Comparison of ENCODE assay signal across 8 mouse cellular contexts in the genomic region with DNA sequence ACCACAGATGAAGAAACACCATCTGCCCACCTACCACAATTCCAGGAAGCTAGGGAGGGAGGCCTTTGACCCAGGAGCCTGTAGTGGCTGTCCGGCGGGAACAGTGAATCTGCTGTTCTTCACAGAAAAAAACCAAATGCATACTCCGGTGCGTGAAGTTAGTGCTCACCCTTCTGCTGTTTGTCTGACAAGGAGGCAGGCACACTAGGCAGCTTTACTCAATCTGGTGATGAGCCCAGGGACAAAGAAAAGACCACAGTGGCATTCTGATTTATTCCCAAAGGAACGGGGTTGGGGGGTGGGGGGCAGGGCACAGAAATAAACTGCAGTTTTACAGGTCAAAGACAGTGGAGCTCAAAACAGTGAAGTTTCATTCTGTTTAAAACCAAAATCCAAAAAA.
DNase-seq lines count a peak whose midpoint lies in the region; ATAC-seq and TF ChIP-seq lines count a peak whose summit lies in the region.

No protein-coding gene starts in this region.

- no peak for ATAC-seq in embryonic facial prominence, embryonic 14.5 days (ENCODE audit: low read depth)
- ATAC-seq in intestine, embryonic 16.5 days: no peak

- peak overlapping the region; percentile 45 for H3K9ac ChIP-seq in embryonic facial prominence, embryonic 14.5 days (ENCODE audit: low read depth, low read length)
- 0 out of 2 replicates have a peak overlapping the region, but pooled peaks have one; percentile 4 for H3K9ac ChIP-seq in intestine, embryonic 16.5 days (ENCODE audit: low read depth, low read length)

- DNase-seq in lung, adult 2 months: peak; percentile 5
- no peak for DNase-seq in lung, postnatal 10 days
- DNase-seq in embryonic facial prominence, embryonic 14.5 days (ENCODE audit: low spot score): no peak
- DNase-seq in retina, embryonic 14.5 days (ENCODE audit: low spot score): peak; percentile 18
- no peak for DNase-seq in left cerebral cortex, adult 11 months (ENCODE audit: low spot score)
- no peak for DNase-seq in gastrocnemius, postnatal 4 days (ENCODE audit: low spot score in 2 of 2)
- DNase-seq in left cerebral cortex, adult 8-10 months (ENCODE audit: low spot score in 2 of 2): no peak

- H3K4me3 ChIP-seq in lung, adult 2 months (replicated peaks; ENCODE audit: extremely low read depth, low read depth, low read length): no peak overlapping the region
- H3K4me3 ChIP-seq in embryonic facial prominence, embryonic 14.5 days (ENCODE audit: low read depth, low read length): peak overlapping the region; percentile 5; the same call in 1 of the 2 replicates
- no peak overlapping the region for H3K4me3 ChIP-seq in intestine, embryonic 16.5 days (ENCODE audit: low read length)

- no peaks in the 10 kb centered on the region for H3K36me3 ChIP-seq in embryonic facial prominence, embryonic 14.5 days (ENCODE audit: control insufficient read depth, insufficient read depth, low read length)
- H3K36me3 ChIP-seq in intestine, embryonic 16.5 days (ENCODE audit: control insufficient read depth, insufficient read depth, low read length): no peaks in the 10 kb centered on the region

- peak overlapping the region; percentile 43 for H3K4me2 ChIP-seq in embryonic facial prominence, embryonic 14.5 days (ENCODE audit: low read depth, low read length)
- H3K4me2 ChIP-seq in intestine, embryonic 16.5 days (ENCODE audit: low read depth, low read length): peak overlapping the region; percentile 20; the same call in 1 of the 2 replicates

- H3K9me3 ChIP-seq in embryonic facial prominence, embryonic 14.5 days (ENCODE audit: control insufficient read depth, low read length): no peaks in the 10 kb centered on the region
- H3K9me3 ChIP-seq in intestine, embryonic 16.5 days (ENCODE audit: control insufficient read depth, low read length): no peaks in the 10 kb centered on the region

- H3K27ac ChIP-seq in embryonic facial prominence, embryonic 14.5 days (replicated peaks; ENCODE audit: low read depth, low read length): peak overlapping the region; percentile 91
- peak overlapping the region; percentile 73 for H3K27ac ChIP-seq in intestine, embryonic 16.5 days (ENCODE audit: low read length)

- no peak for TF ChIP-seq CTCF in lung, adult 2 months (IDR thresholded peaks at IDR 0.05; ENCODE audit: insufficient read depth, low read length)

- H3K4me1 ChIP-seq in lung, adult 2 months (ENCODE audit: control insufficient read depth, insufficient read depth, low read length): peaks cover 7% of the 10 kb centered on the region
- H3K4me1 ChIP-seq in embryonic facial prominence, embryonic 14.5 days (ENCODE audit: control insufficient read depth, insufficient read depth, low read length): peaks cover 15% of the 10 kb centered on the region; the same call in 1 of the 2 replicates
- H3K4me1 ChIP-seq in intestine, embryonic 16.5 days (ENCODE audit: control insufficient read depth, insufficient read depth, low read length): peaks cover 7% of the 10 kb centered on the region; the same call in 1 of the 2 replicates

- WGBS in lung, adult 2 months: 23% methylated on average over 5 of the region's 5 CpGs
- WGBS in embryonic facial prominence, embryonic 14.5 days: 7% methylated on average over 5 of the region's 5 CpGs
- WGBS in intestine, embryonic 16.5 days: 7% methylated on average over 5 of the region's 5 CpGs

- 0 out of 2 replicates have a peak, but pooled peaks cover 3% of the 10 kb centered on the region for H3K27me3 ChIP-seq in embryonic facial prominence, embryonic 14.5 days (replicated peaks; ENCODE audit: control insufficient read depth, insufficient read depth, low read length)
- H3K27me3 ChIP-seq in intestine, embryonic 16.5 days (replicated peaks; ENCODE audit: control insufficient read depth, insufficient read depth, low read length): peaks cover 3% of the 10 kb centered on the region; the same call in 1 of the 2 replicates

- TF ChIP-seq POLR2A in lung, adult 2 months (IDR thresholded peaks at IDR 0.05; ENCODE audit: borderline replicate concordance, extremely low read depth, low read depth, low read length): no peak

Comparison
In these comparisons a context has a peak if more than half of its experiments do, and no peak if none do; other contexts are left out.
1. DNase-seq: peak in lung, adult 2 months (single experiment) and retina, embryonic 14.5 days (single experiment); none in lung, postnatal 10 days (single experiment), embryonic facial prominence, embryonic 14.5 days (single experiment), left cerebral cortex, adult 11 months (single experiment), gastrocnemius, postnatal 4 days (0 of 2) and left cerebral cortex, adult 8-10 months (0 of 2).